ENCODE assay signal across 8 mouse cellular contexts in genomic region chr7:67371891-67372672, GRCm38 (mm10). TPM values are rescaled to one million over a fixed set of nuclear protein-coding genes. Genes with fewer than 3 reads are reported as not detected.
DNase-seq lines count a peak whose midpoint lies in the region; ATAC-seq and TF ChIP-seq lines count a peak whose summit lies in the region.

No protein-coding gene starts in this region.

- H3K27ac ChIP-seq in forebrain, embryonic 16.5 days (ENCODE audit: low read length) = peak overlapping the region; percentile 98
- H3K27ac ChIP-seq in hindbrain, embryonic 16.5 days (ENCODE audit: low read depth, low read length) = peak overlapping the region; percentile 99
- H3K27ac ChIP-seq in liver, embryonic 14.5 days = peak overlapping the region; percentile 70

- TF ChIP-seq EP300 in liver, embryonic 14.5 days (IDR thresholded peaks at IDR 0.05; ENCODE audit: low read depth) = no peak

- H3K9me3 ChIP-seq in forebrain, embryonic 16.5 days (ENCODE audit: control insufficient read depth, low read length) = no peaks in the 10 kb centered on the region
- no peaks in the 10 kb centered on the region for H3K9me3 ChIP-seq in hindbrain, embryonic 16.5 days (ENCODE audit: control insufficient read depth, low read length)
- H3K9me3 ChIP-seq in liver, embryonic 14.5 days (ENCODE audit: control insufficient read depth, low read length) = no peaks in the 10 kb centered on the region

- peak; percentile 30 to 50 for DNase-seq in spleen, adult 18-20 months
- DNase-seq in spleen, adult 12 weeks (ENCODE audit: low spot score) = no peak
- peak; percentile 43 for DNase-seq in brain, embryonic 14.5 days (ENCODE audit: low read depth)
- DNase-seq in liver, embryonic 14.5 days (ENCODE audit: low read depth in 3 of 3, low spot score in 3 of 3) = no peak
- DNase-seq in ovary, postnatal 14 days (ENCODE audit: low spot score) = peak; percentile 18
- DNase-seq in natural killer cell, adult 2 months (ENCODE audit: low spot score in 2 of 2) = no peak

- H3K4me3 ChIP-seq in forebrain, embryonic 16.5 days (replicated peaks; ENCODE audit: low read length) = peak overlapping the region; percentile 71
- peak overlapping the region; percentile 82 for H3K4me3 ChIP-seq in hindbrain, embryonic 16.5 days (ENCODE audit: low read length)
- H3K4me3 ChIP-seq in liver, embryonic 14.5 days (ENCODE audit: insufficient read depth in 1 of 2, low read depth in 2 of 2, low read length in 2 of 2) = peak overlapping the region; percentile 73 to 92

- TF ChIP-seq CTCF in brain, embryonic 14.5 days (IDR thresholded peaks at IDR 0.05; ENCODE audit: borderline replicate concordance, extremely low read depth, insufficient read depth, insufficient read length) = no peak
- no peak for TF ChIP-seq CTCF in liver, embryonic 14.5 days (IDR thresholded peaks at IDR 0.05; ENCODE audit: low read depth)

- peak; percentile 32 for ATAC-seq in forebrain, embryonic 16.5 days
- ATAC-seq in hindbrain, embryonic 16.5 days = peak; percentile 72
- ATAC-seq in liver, embryonic 14.5 days (ENCODE audit: insufficient read depth) = peak; percentile 73

- no peaks in the 10 kb centered on the region for H3K36me3 ChIP-seq in forebrain, embryonic 16.5 days (ENCODE audit: control insufficient read depth, insufficient read depth)
- no peaks in the 10 kb centered on the region for H3K36me3 ChIP-seq in hindbrain, embryonic 16.5 days (ENCODE audit: control insufficient read depth, insufficient read depth, low read length)
- no peaks in the 10 kb centered on the region for H3K36me3 ChIP-seq in liver, embryonic 14.5 days (replicated peaks; ENCODE audit: control insufficient read depth, insufficient read depth, low read depth)

- peaks cover 13% of the 10 kb centered on the region for H3K4me1 ChIP-seq in forebrain, embryonic 16.5 days (replicated peaks; ENCODE audit: control insufficient read depth, insufficient read depth, low read length)
- peaks cover 11% of the 10 kb centered on the region for H3K4me1 ChIP-seq in hindbrain, embryonic 16.5 days (ENCODE audit: control insufficient read depth, insufficient read depth, low read depth, low read length)
- peaks cover 12 to 22% of the 10 kb centered on the region in 2 experiments for H3K4me1 ChIP-seq in liver, embryonic 14.5 days (replicated peaks; ENCODE audit: control insufficient read depth in 2 of 2, insufficient read depth in 2 of 2, low read length in 1 of 2)

- TF ChIP-seq POLR2A in brain, embryonic 14.5 days (IDR thresholded peaks at IDR 0.05; ENCODE audit: borderline replicate concordance, extremely low read depth, insufficient read depth, insufficient read length, poor library complexity, severe bottlenecking) = no peak

- H3K27me3 ChIP-seq in forebrain, embryonic 16.5 days (replicated peaks; ENCODE audit: control insufficient read depth, insufficient read depth, low read length) = no peaks in the 10 kb centered on the region; the same call in 1 of the 2 replicates
- no peaks in the 10 kb centered on the region for H3K27me3 ChIP-seq in hindbrain, embryonic 16.5 days (replicated peaks; ENCODE audit: control insufficient read depth, insufficient read depth, low read length)
- no peaks in the 10 kb centered on the region for H3K27me3 ChIP-seq in liver, embryonic 14.5 days (ENCODE audit: control insufficient read depth, insufficient read depth, low read length)

- peak overlapping the region; percentile 99 for H3K9ac ChIP-seq in forebrain, embryonic 16.5 days (replicated peaks; ENCODE audit: low read depth, low read length)
- peak overlapping the region; percentile 100 for H3K9ac ChIP-seq in hindbrain, embryonic 16.5 days (ENCODE audit: low read depth, low read length)
- H3K9ac ChIP-seq in liver, embryonic 14.5 days (replicated peaks) = peak overlapping the region; percentile 93

- WGBS in forebrain, embryonic 16.5 days = under 1% methylated on average over 36 of the region's 75 CpGs
- under 1% methylated on average over 46 of the region's 75 CpGs for WGBS in hindbrain, embryonic 16.5 days
- WGBS in liver, embryonic 14.5 days (ENCODE audit: insufficient replicate concordance) = under 1% methylated on average over 47 of the region's 75 CpGs

- peak overlapping the region; percentile 96 for H3K4me2 ChIP-seq in forebrain, embryonic 16.5 days (ENCODE audit: low read length)
- peak overlapping the region; percentile 71 for H3K4me2 ChIP-seq in hindbrain, embryonic 16.5 days (ENCODE audit: low read length)
- H3K4me2 ChIP-seq in liver, embryonic 14.5 days (ENCODE audit: low read depth) = peak overlapping the region; percentile 89

RNA-seq across cellular contexts. Expression of gene Mef2a, which starts 0.6 kb away (rescaled TPM):
- 34.7 and 41.6 TPM in 2 replicates for polyA plus RNA-seq in brain, embryonic 14.5 days (2012; rRNA removed)
- polyA plus RNA-seq in forebrain, embryonic 16.5 days (2015; fragmentation: Nextera tagmentation; extraction: Ambion mirVana) = 43.8 and 45.0 TPM in 2 replicates
- 35.4 and 38.0 TPM in 2 replicates for polyA plus RNA-seq in hindbrain, embryonic 16.5 days (2015; fragmentation: Nextera tagmentation; extraction: Ambion mirVana)
- 4.5 and 5.2 TPM in 2 replicates for polyA plus RNA-seq in liver, embryonic 14.5 days (2012; rRNA removed)
- polyA plus RNA-seq in liver, embryonic 14.5 days (2014; fragmentation: Nextera tagmentation; extraction: Ambion mirVana) = 8.6 and 10.5 TPM in 2 replicates

Comparison
In these comparisons a context has a peak if more than half of its experiments do, and no peak if none do; other contexts are left out.
1. DNase-seq: peak in spleen, adult 18-20 months (2 of 2), brain, embryonic 14.5 days (single experiment) and ovary, postnatal 14 days (single experiment); none in spleen, adult 12 weeks (single experiment), liver, embryonic 14.5 days (0 of 3) and natural killer cell, adult 2 months (0 of 2).
2. Peak in every context shown above with its lines, with median percentiles within 50 percentile points of each other: ATAC-seq, H3K27ac ChIP-seq, H3K4me2 ChIP-seq, H3K4me3 ChIP-seq and H3K9ac ChIP-seq.